Mouse (Mus musculus): Measurements from ENCODE around the gene a.

DNA sequence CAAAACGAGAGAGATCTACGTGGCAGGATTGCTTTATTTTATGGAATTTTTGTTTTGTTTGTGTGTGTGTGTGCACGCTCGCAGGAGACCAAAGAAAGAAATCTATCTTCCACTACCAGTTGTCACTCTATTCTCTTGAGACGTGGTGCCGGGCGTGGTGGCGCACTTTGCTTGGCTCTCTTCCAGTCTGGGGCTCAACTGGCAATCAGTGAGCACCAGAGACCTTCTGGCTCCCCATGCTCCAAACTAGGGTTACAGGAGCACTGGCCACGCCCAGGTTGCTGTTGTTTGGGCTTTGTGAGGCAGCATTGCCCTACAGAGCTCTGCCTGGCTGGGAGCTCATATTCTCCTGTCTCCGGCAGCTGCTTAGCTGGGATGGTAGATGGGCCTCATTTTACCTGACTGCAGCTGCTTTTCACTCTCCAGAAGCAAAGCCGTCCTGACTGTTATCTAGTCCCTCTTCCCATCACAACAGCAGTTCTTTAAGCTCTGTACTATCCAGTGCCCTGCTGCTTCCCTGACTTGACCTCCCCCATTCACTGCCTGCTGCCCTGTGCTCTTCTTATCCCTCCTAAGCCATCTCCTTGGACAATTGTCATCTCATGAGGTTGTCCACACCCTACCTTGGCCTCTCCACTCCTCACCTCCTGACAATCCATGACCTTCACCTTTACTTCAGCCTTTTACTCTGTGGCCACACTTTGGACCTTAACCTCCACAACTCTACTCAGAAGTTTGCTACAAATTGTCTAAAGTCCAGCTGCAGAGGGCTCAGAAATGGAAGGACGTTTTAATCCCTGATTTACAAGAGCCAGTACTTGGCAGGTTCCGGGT lies 299.9 kb downstream of the a start:
- TF ChIP-seq POLR2A (IDR thresholded peaks at IDR 0.05; ENCODE audit: borderline replicate concordance, control insufficient read depth, low read depth, low read length): no peak
- TF ChIP-seq CTCF (IDR thresholded peaks at IDR 0.05; ENCODE audit: control insufficient read depth, insufficient read depth, low read length): no peak

Data from bone marrow, adult 2 months (tissue).